Mouse (Mus musculus) urinary bladder, postnatal 14 days (tissue): ENCODE data around the gene Uba2.

Source experiments
- DNase-seq: peaks from one replicate; pipeline ENCODE4 v3.0.0; 2021; ENCODE audit warnings: low spot score

The Uba2 gene

DNA sequence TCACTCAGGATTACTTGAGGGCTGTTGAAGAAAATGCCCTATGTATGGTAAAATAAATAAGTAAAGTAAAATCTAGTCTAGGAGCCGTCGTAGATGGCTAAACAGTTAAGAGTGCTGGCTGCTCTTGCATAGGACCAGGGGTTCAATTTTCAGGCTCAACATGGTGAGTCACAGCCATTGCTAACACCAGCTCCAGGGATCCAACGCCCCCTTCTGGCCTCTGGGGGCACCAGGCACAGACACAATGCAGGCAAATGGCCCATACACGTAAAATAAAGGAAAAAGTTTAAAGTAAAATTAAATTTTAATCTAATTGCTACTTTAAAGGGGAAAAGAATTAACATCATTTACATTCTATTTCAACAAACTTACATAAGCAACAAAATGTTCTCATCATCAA, 2.5 kb downstream of the Uba2 start:
- DNase-seq = peak; percentile 35

DNA sequence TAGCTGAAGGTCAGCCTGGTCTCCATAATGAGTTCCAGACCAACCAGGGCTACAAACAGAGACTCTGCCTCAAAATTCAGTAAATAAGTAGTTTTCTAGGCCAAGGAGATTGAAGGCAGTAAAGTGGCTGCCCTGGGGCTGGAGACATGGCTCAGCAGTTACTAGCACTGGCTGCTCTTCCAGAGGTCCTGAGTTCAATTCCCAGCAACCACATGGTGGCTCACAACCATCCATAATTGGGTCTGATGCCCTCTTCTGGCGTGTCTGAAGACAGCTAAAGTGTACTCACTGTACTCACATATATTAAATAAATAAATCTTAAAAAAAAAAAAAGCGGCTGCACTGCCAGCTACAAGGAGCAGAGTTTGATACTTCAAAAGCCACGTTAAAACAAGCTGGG, 3.4 kb downstream of the Uba2 start:
- DNase-seq = no peak

GRCm38 (mm10) chr7:34164671-34165070, 4.7 kb downstream of the Uba2 start:
- DNase-seq = no peak

- DNase-seq = no peak
These were observed 10.2 kb downstream of the Uba2 start for GRCm38 (mm10) chr7:34159167-34159566.

- DNase-seq = no peak
These were observed 11.4 kb downstream of the Uba2 start for GRCm38 (mm10) chr7:34157994-34158393.

GRCm38 (mm10) chr7:34147193-34147592, 22.2 kb downstream of the Uba2 start:
- no peak for DNase-seq

DNA sequence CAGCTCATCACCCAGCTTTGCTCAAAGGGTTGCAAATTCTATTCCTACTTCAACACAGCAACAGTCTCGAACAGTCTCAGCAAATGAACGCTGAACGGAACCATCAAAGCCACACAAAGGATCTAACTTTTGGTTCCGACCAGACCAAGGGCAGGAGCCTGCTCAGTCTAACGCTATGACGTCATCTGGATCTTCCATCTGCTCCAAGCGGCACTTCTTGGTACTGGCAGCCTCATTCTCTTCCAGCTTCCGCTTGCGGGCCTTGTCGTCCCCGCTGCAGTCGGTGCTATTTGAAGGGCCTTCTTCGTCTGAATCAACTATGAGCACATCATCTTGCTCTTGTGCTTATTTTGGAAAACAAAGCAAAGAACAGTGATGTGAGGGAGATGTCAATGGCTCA, 28.3 kb downstream of the Uba2 start:
- no peak for DNase-seq

- no peak for DNase-seq
These were observed 29.9 kb downstream of the Uba2 start for GRCm38 (mm10) chr7:34139493-34139892.

DNA sequence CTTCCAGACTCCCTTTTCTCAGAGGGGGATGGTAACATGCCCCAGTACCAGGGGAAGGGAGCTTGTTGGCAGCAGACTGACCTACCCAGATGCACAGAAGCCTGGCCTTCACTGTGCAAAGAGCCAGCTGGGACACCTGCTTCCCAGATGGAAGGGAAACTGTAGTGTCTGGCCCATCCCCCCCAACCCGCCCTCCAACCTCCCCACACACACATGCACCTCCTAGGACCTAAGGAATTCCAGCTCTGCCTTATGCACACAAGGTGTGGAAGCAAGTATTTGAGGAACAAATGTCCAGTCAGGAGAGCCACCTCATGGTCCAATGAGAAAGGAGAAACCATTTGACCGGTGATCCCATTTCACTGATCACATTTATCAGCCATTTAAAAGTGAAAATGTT, 35.1 kb downstream of the Uba2 start:
- no peak for DNase-seq

- peak; percentile 84 for DNase-seq
These were observed 36.2 kb downstream of the Uba2 start, which contains the start of gene Wtip for GRCm38 (mm10) chr7:34133117-34133762. Wtip (minus strand) TSS chr7:34133268.

DNA sequence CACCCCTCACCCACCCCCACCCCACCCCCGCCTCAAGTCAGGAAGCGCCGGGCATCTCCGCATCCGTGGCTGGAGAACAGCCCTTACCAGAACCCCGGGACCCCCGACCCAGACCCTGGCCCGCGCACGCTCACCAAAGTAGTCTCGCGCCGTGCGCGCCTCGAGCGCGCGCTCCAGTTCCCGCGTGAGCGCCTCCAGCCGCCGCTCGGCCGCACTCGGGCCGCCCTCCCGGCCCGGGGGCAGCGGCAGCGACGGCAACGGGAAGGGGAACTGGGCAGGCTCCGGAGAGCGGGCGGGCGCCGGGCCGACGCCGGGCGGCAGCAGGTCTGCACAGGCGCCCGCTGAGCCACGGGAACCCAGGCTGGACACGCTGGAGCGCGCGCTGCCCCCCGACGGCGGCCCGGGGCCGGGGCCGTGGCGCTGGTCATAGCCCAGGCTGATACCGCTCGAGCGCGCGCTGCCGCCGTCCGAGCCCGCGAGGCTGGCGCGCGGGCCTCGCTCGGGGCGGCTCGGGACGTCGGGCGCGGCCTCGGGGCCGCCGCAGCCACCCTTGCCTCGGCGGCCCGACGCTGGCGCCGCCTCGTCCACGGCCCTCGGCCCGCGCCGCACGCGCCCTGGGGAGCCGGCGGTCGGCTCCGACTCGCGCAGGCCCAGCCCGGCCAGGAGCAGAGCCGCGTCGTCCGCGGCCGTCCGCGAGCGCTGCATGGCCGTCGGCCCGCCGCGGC, 36.9 kb downstream of the Uba2 start:
- peak; percentile 23 for DNase-seq

- no peak for DNase-seq
These were observed 37.4 kb downstream of the Uba2 start for GRCm38 (mm10) chr7:34131959-34132354.

DNA sequence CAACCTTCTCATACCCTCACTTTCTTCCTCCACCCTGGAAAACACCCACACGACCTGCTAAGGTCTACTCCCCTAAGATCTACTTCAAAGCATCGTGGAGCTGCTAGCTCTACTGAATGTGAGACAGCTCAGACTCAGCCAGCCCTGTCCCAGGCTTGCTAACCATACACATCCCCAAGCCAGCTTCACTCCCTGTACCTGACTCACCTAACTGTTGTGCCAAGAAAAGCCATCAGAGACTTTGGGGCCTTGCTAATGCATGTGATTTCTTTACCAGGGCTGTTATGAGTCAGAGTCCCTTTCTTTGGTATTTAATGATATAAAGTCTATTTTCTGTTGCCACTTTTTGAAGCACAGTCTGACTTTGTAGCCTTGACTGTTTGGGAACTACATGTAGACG, 38.3 kb downstream of the Uba2 start:
- no peak for DNase-seq

DNA sequence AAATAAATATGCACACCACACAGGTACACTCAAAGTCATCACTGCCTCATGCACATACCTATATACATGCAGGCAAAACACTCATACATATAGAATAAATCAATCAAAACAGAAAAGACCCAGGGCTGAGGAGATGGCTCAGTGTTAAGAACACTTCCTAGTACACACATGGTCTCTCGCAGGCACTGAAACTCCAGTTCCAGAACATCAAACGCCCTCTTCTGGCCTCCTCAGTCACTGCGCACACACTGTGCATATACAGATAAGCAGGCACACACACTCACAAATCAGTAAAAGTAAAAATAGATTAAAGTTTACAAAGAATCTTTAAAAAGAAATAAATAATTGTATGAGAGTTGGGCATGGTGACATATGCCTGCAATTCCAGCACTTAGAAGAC, 43.1 kb downstream of the Uba2 start:
- DNase-seq = no peak

DNA sequence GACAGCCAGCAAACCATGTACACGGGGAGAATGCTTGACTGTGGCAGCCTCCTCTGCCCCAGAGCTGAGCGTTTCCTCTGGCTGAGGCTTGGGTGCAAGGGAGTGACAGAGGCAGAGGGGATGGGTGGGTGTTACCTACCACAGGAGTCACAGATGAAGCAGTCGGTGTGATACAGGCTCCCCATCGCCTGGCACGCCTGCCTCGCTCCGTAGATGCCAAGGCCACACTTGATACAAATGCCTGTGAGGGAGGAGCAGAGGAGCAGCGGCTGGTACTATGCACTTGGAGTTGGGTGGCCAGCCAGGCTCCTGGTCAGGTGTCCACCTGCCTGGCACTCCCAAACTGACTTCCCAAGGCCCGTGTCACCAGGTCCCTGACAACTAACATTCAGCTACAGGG, 44.1 kb downstream of the Uba2 start:
- DNase-seq = no peak

- DNase-seq = no peak
These were observed 46.2 kb downstream of the Uba2 start for GRCm38 (mm10) chr7:34122987-34123720.

DNA sequence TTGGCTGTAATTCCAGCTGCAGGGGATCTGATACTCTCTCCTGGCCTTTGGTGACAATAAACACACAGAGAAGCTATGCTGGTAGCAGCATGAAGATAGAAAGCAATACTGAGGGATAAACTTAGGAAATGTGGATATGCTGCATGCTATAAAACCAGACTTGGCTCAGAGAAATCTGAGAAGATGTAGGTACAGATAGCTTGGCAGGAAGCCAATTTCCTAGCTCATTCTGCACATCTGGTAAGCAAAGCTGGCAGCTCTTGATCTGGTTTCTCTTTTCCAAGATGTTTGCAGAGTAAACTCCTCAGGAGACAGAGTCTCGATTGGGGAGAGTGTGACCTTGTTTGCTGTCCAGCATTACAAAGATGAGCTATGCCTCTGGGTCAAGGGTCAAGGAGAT, 48.8 kb downstream of the Uba2 start:
- peak; percentile 13 for DNase-seq

GRCm38 (mm10) chr7:34116601-34117000, 52.8 kb downstream of the Uba2 start:
- DNase-seq = no peak

- no peak for DNase-seq
These were observed 60.2 kb downstream of the Uba2 start for GRCm38 (mm10) chr7:34109190-34109589.

DNA sequence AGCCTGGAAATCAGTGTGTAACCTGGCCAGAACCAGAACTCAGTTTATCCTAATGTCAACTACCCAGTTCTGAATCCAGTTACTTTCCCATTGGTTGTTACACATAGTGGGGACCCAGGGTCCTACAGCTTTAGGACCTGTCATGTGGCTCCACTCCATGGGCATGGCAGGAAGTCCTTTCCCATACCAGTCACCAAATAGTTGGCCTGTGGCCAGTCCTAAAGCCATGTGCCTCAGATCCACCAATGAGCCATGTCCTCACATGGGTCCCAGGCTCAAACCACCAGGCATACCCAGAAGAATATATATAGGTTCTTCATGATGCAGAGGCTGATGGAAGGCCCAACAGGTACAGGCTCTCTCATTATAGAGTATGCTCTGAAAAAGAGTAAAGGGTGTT, 68.1 kb downstream of the Uba2 start:
- DNase-seq = no peak

DNA sequence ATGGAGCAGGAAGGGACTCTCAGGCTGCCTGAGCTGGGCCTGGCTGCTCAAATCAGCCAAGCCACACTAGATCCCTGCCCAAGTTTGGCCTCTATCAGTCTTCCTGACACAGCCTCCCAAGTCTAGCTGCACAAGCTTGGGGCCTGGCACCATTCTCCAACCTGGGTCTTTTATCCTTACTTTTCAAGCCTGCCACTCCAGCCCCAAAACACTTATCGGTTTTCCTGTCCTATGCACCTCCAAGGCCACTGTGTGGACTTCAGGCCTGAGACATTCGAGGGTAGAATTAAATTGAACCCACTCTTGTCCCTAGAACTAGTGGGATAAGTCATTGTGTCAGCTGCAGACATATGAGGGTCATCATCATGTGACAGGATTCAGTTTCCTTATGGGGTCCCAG, 69.4 kb downstream of the Uba2 start:
- DNase-seq = no peak

- DNase-seq = no peak
These were observed 74.4 kb downstream of the Uba2 start, which contains the start of gene Scgb1b30 for GRCm38 (mm10) chr7:34094911-34095481. Scgb1b30 (plus strand) TSS chr7:34095431.
